Mouse (Mus musculus) layer of hippocampus, postnatal 36 days (tissue): Measurements from ENCODE around the gene Grm4. TPM values are rescaled to one million over a fixed set of nuclear protein-coding genes. Genes with fewer than 3 reads are reported as not detected.

Experiments used
- DNase-seq, 2 experiments: peaks; one replicate each; pipeline ENCODE4 v3.0.0; 2022
- total RNA-seq, 2 experiments: library from RNA; stranded (reverse); gene quantifications; 2 replicates each; pipeline ENCODE4 v1.2.3; 2021

Gene Grm4
- total RNA-seq, 2 experiments from 2014 or later: 8.9 to 9.6 TPM

DNA sequence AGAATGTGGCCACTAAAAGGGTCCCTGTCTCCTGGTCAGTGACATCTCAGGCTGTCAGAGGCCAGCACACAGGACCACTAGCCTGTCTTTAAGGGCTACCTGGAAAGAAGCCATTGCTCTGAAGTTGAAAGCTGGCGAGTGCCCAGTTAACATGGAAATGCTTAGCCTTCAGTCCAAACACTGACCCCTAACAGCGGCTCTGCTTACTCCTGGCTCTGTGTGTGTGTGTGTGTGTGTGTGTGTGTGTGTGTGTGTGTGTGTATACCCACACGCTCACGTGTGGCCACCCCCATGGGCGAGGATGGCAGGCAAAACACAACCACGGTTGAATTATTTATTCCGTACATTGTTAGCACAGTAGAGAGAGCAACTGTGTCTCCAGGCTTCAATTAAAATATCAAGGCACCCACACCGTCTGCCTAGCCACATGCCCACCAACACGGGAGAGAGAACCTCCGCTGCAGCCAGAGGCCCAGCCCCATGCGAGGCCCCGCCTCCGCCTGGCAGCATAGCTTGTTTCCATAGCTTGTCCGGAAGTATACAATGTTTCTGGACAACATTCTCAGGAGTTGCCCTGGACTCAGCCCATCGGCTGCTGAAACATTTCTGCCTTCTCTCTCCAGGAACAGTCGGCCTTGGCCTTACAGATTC is 32.9 kb downstream of the Grm4 start:
- DNase-seq: peak; percentile 12 to 16

DNA sequence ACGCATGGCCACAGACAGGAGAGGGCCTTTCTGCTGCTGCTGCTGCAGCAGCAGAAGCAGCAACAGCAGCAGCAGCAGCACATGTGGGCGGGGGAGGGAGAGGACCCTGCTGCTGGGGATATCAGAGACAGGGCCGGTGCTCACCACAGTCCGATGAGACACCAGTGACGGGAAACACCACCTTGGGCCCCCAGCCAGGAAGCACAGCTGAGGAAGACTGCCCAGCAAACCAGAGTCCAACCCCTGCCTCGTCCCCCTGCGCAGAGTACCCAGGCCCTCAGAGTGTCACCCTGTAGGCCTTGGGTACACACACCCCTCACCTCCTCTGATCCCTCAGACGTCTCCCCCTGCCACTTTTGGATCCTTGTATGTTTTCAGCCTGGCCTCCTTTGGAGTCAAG is 35.3 kb downstream of the Grm4 start:
- no peak for DNase-seq

DNA sequence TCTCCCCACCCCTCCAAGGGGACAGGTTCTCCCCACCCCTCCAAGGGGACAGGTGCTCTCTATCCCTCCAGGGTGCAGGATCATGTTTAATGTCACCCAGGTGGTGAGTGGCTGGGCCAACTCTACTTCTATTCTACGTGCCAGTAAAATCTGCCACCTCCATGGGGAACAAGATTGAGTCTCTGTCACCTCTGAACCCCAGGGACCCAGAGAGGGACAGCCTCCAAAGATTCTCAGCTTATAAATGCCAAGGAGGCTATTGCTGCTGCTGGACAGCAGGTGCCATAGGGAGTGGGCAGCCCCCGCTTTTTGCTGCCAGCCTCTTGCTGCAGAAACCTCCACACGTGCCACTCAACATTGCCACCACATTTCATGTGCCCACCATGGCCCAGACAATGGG is 37.6 kb downstream of the Grm4 start:
- DNase-seq: no peak

DNA sequence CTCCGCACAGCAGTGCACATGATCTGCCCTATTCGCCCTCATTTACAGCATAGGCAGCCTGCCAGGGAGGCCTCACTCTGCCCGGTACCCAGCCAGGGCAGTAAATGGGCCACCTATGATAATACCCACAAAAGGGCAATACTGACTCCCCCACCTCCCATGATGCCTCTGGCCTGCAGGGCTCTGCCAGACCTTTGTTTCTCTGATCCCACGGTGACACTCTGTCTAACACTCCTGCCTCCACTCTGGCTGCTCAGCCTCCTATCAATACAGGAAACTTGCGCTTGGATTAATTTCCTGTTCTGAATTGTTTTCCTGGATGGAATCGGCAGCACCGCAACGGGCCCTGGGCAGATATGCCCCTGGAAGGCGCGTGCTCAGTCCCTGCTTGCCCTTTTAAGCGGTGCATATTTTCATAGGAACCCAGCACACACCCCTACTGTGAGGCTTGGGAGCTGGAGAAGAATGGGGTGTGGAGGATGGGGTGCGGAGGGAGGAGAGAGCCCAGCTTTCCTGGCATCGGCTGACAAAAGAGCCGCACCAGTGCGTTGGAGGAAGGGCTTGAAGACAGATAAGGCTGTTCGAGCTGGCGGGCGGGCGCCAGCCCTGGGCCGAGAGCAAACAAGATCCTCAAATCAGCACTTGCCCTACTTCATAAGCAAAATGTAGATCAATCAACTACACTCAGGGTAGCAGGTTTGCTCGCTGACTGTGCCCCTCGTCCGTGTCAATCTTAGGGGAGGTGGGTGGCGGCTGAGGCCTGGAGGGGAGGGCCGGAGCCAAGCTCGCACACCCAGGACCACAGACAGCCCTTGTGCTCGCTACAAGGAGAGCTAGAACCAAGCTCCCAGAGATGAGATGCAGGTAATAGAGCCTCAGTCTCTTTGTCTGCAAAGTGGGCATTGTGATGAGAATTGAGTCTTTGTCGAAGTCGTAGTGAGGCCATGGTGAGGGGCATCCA is 40.8 kb downstream of the Grm4 start:
- DNase-seq: no peak

DNA sequence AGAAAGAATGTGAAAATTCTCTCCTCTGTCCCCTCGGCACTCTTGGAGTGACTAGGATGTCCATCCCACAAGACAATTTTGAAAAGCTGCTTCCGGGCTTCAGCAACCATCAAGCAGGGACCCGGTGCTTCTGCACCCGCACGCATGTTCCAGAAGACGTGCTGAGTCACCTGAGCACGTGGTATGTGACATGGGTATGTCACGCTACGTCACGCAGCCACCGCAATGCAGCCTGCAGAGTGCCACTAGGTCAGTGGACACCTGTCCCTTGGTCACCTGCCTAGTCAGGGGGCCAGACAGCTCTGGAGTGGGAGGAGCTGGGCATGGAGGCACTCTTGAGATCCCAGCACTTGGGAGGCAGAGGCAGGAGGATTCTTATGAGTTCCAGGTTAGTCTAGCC is 45.6 kb downstream of the Grm4 start:
- no peak for DNase-seq

DNA sequence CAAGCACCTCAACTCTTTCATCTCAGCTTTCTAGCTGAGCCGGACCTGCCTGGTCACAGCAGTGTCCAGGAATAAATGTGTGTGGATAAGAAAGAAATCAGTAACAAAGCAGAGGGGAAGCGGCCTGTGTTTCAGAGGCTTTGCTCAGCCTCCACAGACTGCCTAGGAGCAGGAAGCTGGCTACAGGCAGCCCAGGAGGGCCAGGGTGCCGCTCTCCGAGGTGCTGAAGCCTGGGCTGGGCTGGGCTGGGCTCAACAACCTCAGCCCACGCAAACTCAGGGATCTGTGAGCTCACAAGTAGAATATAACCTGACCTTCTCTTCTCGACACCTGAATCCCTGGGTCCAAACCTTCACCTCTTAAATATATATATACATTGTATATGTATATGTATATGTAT is 54.6 kb downstream of the Grm4 start:
- DNase-seq: no peak

DNA sequence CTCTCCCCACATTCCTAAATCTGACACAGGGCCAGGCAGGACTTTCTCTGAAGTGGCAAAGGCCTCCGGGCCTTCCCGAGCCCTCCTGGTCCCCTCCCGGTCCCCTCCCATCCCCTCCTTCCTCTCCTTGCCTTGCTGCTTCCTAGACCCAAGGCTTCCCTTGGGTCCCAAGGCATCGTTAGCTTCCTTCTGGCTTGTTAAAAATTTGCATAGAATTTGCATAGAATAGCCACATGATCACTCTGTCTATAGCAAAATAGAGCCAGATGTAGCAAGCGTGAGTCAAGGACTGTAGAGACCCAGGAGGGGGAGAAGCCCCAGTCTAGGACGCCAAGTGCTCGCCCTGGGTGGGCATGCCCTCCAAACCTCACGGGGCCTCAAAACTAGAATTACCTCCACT is 55.3 kb downstream of the Grm4 start:
- DNase-seq: no peak

DNA sequence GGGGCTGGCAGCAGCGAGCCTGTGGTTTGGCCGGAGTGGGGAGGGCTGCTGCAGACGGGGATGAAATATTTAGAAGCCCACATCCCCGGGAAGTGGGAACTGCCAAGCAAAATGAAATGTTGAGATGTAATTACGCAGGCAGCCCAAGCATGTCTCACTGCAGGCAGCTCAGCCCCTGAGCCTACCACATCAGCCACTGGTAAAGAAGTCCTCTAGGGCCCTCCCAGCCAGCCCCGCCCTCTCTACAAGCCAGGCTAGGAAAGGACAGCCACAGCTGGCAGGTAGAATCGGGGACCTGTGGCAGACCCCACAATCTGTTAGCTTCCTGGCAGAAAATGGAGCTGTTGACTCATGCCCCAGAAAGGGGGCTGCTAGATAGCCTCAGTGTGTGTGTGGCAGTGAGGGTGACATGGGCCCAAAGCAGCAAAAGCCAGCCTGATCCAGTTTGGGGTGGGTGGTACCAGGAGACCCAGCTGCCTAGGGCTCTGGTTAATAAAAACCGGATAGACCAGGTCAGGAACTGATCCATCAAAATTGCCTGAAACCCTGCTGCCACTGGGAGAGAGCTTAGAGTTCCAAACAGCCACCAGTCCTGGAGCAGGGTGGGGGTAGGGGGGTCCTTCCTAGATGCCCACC is 56.8 kb downstream of the Grm4 start:
- no peak for DNase-seq

DNA sequence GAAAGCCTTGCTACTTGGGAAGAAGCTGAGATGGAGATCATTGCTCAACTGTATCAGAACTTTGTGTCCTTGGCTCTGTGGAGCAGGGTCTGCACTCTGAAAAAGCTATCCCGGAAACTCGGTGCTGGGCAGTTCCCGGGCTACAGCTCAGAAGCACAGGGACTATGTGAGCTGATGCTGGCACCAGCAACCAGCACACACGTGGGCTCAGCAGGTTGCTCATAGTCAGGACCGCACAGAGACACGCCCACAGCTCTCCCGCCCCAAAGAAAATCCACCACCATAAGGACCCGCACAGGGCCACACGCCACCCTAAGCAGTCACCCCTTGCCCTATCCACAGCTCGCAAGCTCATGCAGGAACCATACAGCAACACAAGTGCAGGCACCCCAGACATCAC is 61.2 kb downstream of the Grm4 start:
- DNase-seq: no peak

DNA sequence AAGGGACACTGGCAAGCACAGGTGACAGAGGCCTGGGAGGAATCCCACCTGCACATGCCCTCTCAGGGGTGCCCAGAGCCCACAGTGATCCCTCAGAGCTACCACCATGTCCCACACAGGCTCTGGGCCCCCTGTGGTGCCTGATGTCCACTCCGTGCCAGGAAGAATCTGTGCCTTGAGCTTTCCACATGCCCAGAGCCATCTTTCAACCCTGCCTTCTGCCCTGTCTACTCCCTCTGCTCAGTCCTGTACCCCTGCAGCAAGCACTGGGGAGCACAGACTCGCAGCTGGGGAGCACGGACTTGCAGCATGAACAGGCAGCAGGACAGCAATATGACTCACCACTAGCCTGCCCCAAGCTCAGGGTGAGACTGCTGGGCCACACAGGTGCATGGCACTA is 62.0 kb downstream of the Grm4 start:
- no peak for DNase-seq

DNA sequence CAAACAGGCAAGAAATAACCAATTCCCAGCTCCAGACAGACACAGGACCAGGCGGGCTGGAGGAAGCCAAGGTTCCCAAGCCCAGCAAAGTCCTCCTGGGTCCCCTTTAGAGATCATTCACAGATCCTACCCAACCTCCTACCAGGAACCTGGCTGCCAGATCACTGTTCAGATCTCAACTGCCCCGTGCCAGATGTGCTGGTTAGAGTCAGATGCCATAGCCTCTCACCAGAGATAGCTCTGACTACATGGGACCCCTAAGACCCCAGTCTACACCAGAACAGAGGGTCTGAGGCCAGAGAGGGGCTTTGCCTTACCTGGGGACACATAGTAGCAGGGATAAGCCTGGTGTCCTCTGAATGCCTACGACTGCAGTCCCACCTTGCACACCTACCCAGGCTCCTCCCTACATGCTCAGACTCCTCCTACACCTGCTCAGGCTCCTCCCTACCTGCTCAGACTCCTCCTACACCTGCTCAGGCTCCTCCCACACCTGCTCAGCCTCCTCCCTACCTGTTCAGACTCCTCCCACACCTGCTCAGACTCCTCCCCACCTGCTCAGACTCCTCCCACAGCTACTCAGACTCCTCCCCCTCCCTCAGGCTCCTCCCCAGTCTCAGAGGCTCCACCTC is 63.2 kb downstream of the Grm4 start:
- no peak for DNase-seq

DNA sequence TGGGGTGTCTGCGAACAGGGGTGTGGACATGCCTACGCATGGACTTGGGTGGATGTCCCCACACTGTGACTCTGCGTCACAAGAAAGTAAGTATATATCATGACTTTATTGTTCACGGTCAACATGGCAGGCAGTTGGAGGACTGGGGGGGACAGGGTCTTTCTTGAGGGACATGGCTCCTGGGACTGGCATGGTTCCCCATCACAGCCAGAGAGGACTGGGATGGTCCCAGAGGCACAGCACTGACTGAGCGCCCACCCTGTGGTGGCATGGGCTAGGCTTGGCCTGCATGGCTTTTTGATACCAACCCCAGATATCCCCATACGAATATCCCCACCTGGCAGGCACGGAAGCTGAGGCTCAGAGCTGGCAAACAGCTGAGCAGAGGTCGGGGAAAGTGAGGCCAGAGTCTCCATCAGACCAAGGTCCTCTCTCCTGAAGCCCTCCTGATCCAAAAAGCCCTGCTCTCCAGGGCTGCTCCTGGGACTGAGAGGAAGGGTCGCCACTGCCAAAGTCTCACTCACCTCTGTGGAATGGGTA is 64.1 kb downstream of the Grm4 start:
- no peak for DNase-seq

DNA sequence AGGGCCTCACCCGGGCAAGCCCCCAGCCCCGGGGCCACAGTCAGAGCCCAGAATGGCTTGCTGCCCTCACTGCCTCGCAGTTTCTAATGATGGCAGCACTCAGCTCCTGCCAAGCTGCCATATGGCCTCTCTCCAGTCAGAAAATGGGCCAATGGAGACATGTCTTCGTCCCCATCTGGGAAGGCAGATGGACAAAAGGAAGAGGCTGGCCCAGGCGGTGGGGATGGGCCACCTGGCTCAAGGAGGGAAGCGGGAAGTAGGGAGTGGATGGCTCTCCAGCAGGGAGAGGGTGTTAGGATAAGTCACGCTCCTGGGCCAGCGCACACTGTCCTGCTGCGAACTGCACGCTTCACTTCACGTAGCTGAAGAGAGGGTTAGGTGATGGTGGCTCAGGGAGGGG is 64.8 kb downstream of the Grm4 start:
- DNase-seq: peak in 1 of 2 experiments; percentile 16

DNA sequence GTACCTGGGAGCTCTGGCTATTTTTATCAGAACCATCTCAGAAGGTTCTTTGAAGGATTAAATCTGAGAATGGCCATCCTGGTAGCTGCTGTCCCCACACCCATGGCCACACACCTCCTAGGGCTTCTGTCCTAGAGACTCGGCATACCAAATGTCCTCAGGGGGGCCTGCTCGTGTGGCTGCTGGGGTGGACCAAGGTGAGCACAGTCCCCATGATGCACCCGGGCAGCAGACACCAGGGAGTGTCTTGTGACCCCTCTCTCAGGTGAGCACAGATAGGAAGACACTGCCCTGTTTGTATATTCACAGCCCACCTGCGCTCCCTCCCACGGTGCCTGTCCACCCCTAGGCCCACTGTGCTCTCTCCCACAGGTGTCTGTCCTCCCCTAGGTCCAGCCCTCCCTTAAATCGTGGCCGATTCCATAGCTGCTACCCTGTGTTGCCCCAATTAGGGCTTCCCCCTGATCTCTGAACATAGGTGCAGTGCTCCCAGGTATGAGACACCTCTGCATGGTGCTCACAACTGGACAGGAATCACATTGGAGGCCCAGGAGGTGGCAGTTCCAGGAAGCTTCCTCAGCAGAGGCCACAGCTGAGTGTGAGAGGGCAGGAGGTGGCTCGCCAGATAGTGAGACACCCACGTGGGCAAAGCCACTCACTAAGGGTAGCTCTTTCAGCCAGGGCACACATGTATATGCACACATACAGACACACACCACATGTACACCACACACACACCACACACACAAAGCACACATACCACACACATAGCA is 66.0 kb downstream of the Grm4 start:
- no peak for DNase-seq

DNA sequence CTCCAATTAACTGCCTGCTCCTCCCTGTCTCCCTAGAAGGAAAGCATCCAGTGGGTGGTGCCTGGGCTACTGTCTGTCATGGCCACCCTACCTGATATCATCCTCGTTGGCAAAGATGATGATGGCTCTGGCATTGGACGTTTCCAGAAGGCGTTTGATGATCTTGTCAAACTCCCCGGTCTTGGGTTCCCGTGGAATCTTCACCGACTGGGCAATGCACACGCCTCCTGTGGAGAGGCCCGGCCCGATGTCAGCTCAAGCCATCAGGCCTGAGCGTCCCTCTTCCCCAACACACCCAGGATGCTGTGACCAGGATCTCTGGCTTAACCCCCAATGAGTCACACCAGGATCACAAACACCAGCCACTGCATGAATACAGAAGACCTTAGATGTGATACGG is 66.8 kb downstream of the Grm4 start:
- no peak for DNase-seq

DNA sequence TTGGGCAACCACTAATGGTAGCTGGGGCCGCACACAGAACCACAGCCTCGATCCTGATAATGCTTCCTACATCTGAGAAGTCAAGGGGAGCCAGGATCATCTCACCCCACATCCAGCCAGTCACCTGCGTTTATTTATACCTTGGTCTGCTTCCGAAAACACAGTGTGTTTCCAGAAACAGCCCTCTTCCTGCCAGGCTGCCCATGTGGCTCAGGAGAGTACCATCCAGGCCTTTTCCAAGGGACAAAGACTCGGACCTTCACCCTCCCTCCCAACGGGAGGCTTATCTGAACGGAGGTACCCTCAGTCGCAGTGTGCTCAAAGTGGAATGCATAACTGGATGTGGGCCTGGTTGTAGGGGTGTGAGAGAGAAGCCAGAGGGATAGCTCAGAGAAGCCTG is 68.2 kb downstream of the Grm4 start:
- no peak for DNase-seq

DNA sequence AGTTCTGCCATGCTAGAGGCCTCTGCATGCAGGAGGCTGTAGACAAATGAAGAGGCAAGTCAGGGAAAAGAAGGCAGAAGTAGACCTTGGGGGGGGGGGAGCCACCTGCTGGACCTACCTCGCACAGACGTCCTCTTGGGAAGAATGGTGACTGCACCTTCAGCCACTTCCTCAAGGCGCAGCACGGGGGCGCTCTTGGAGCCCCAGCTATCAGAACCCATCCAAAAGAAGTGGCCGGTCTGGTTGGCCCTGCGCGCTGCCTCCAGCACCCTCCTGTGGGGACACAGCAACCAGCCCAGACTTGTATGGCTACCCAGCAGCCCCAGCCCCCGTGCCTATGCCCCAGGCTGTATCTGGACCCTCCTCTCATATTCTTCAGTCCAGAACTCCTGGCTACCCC is 69.4 kb downstream of the Grm4 start:
- DNase-seq: no peak

DNA sequence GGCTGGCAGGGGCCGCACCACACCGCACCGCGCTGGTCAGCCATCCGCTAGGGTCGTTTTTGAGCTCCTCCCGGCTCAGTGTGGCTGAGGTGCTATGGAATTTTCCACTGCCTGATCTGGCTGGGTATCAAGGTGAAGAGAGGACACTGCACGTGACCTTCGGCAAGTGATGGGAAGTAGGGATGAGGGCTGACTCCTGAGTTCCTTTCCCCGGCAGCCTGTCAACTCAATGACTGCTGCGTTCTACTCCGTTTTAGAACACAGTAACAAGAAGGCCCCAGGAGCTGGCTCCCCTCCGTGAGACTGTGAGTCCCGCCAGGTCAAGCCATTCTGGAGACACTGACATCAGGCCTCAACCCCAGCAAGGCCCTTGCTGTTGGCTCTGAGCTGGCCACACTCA is 70.0 kb downstream of the Grm4 start:
- no peak for DNase-seq

DNA sequence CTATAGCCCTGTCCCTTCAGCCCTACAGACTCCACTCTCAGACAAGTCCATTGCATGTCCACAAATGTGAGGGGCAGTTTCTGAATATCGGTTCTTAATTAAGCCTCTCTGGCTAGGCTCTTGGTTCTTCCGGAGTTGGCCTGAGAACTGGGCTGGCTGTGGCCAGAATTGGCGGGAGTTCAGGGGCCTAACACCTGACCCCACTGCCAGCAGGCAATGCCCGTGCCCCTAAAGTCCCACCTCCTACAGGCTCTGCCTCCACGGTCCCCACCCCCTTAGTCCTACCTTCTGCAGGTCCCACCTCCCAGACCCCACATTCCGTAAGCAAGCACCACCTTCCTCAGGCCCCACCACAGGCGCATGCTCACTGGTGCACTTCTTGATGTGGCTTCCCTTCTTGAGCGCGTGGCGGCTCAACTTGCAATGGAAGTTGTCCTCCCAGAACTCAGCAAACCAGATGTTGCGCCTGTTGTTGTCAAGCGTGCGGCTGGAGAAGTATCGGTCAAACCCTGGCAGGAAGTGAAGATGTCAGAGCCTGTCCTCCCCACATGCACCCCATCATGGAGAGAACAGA is 71.4 kb downstream of the Grm4 start:
- no peak for DNase-seq

DNA sequence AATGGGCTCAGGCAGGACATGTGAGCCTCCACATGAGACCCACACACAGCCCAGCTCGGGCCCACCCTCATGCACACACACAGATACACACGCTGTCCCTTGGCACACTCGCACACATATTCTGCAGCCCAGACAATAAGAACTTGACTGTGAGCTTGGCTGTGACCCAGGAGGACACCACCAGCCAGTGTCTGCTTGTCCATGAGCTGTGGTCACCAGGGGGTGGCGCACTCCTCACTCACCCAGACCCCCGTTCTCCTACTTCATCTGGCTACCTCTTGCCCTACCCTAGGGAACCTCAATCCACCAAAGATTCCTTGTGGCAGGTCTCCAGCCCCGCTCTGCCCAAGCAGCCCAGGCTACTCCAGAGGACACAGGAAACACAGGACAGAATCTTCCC is 72.5 kb downstream of the Grm4 start:
- DNase-seq: no peak

DNA sequence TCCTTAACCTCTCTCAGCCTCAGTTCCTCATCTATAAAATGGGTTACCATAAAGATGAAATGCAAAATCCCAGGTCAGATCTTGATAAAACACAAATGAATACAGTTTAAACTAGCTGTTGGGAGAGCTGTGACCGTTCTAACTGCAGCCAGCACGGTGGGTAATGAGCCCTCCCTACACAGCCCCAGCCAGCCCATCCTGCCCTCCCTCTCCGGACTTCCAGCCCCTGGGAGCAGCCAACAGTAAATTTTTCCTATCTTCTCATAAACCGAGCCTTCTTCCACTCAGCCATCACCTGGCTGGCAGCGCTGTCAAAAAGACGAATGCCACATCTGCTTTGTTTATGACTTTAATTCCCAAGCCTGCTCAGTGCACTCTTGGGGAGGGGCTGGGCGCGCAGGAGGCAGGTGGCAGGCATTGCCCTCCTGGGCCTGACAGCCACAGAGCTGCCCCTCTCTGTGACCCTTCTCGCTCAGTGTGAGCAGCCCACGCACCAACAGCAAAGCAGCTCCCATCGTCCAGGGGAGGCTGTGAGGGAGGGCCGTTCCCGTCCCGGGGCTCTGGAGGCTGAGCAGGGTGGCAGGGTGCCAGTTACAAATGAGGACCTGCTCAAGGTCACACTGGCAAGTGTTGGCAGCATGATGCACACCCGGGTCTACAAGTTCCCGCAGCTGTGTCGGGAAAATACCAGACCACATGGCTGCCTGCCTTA is 75.7 kb downstream of the Grm4 start:
- no peak for DNase-seq
